9 mouse cellular contexts compared by ENCODE assay signal in the genomic region with DNA sequence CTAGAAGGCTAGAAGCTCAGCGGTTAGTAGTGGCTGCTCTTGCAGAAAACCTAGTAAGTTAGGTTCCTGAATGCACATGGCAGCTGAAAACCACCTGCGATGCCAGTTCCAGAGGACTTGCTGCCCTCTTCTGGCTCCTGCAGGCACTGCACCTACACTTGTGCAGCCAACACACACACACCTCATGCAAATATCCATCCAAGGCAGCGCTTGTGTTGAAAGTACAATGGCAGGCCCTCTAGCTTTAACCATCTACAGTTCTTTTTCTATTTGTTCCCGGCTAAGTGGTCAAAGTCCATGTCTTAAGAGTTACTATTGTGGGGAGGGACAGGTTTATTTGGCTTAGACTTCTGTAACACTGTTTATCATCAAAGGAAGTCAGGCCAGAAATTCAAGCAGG. TPM values are rescaled to one million over a fixed set of nuclear protein-coding genes. Genes with fewer than 3 reads are reported as not detected.
DNase-seq lines count a peak whose midpoint lies in the region; ATAC-seq and TF ChIP-seq lines count a peak whose summit lies in the region.
"Had no signal": no experiment of that assay in that cellular context is flagged by ENCODE, and none has a peak within 500 bp of the region (broad histone marks: within the 10 kb centered on the region; RNA-seq: fewer than 3 reads in every experiment).

No protein-coding gene starts in this region.

- peaks cover 16% of the 10 kb centered on the region for H3K4me1 ChIP-seq in heart, postnatal 0 days (ENCODE audit: control insufficient read depth, insufficient read depth)

- TF ChIP-seq CTCF in heart, postnatal 0 days (IDR thresholded peaks at IDR 0.05; ENCODE audit: low read depth), result peak; percentile 73

- peak; percentile 56 for DNase-seq in heart, postnatal 0 days (ENCODE audit: low spot score)
- DNase-seq in heart, adult 8-10 months (ENCODE audit: low spot score), result no peak
- DNase-seq in urinary bladder, postnatal 14 days (ENCODE audit: low spot score), result peak; percentile 59
- DNase-seq in urinary bladder, adult 18-20 months (ENCODE audit: low spot score in 2 of 2), result no peak
- peak; percentile 77 for DNase-seq in embryo, embryonic 10.5 days (ENCODE audit: low spot score)
- peak; percentile 51 for DNase-seq in left cerebral cortex, postnatal 4 days
- peak; percentile 68 for DNase-seq in retina, postnatal 1 day

- H3K4me2 ChIP-seq in heart, postnatal 0 days (ENCODE audit: low read depth, low read length), result no peak overlapping the region
- H3K4me2 ChIP-seq: embryonic facial prominence, embryonic 15.5 days had no signal

- peaks cover 46% of the 10 kb centered on the region for H3K36me3 ChIP-seq in heart, postnatal 0 days (replicated peaks; ENCODE audit: control insufficient read depth, insufficient read depth, low read length)

- H3K4me3 ChIP-seq in heart, postnatal 0 days (ENCODE audit: low read depth, low read length), result no peak overlapping the region
- H3K4me3 ChIP-seq: embryonic facial prominence, embryonic 15.5 days had no signal

- H3K27ac ChIP-seq in heart, postnatal 0 days (ENCODE audit: low read depth), result no peak overlapping the region
- H3K27ac ChIP-seq: embryonic facial prominence, embryonic 15.5 days had no signal

- no peak overlapping the region for H3K9ac ChIP-seq in heart, postnatal 0 days (replicated peaks; ENCODE audit: low read depth, low read length)
- H3K9ac ChIP-seq: embryonic facial prominence, embryonic 15.5 days had no signal

- no peaks in the 10 kb centered on the region for H3K9me3 ChIP-seq in heart, postnatal 0 days (replicated peaks; ENCODE audit: control insufficient read depth, low read length)
- H3K9me3 ChIP-seq: embryonic facial prominence, embryonic 15.5 days had no signal

- intact Hi-C loops in left cerebral cortex, postnatal 4 days (cut with DNase I), result loop anchor here (2.0 kb wide), 1 partner anchor 177 kb away; no protein-coding TSS in a partner anchor

- no peak for ATAC-seq in heart, postnatal 0 days (ENCODE audit: insufficient read depth, low read depth)
- ATAC-seq in erythroid progenitor cell, adult 5-6 weeks (replicated peaks; ENCODE audit: low FRiP score, poor library complexity, severe bottlenecking), result no peak

- no peaks in the 10 kb centered on the region for H3K27me3 ChIP-seq in heart, postnatal 0 days (ENCODE audit: control insufficient read depth, insufficient read depth, low read length)
- H3K27me3 ChIP-seq: embryonic facial prominence, embryonic 15.5 days had no signal

- no peak for TF ChIP-seq EP300 in heart, postnatal 0 days (IDR thresholded peaks at IDR 0.05; ENCODE audit: low read depth)

- 88% methylated on average over 4 of the region's 4 CpGs for WGBS in heart, postnatal 0 days

RNA-seq across cellular contexts. Expression of a gene that starts 5.3 kb away (rescaled TPM):
- 593 and 806 TPM in 2 replicates for total RNA-seq in heart, postnatal 0 days (2014; rRNA removed; ENCODE audit: low replicate concordance)
- polyA plus RNA-seq in heart, postnatal 0 days (2015; fragmentation: Nextera tagmentation; extraction: Ambion mirVana), result 855 and 860 TPM in 2 replicates
- total RNA-seq in heart, adult 8-10 months (2022), result 1,000 to 10,000 TPM in 2 of 4 experiments, 100 to 1,000 TPM in 2; 953 to 1,046 (median 1,014) TPM
- total RNA-seq in left cerebral cortex, postnatal 4 days (2021), result 100 to 1,000 TPM; 830 to 890 TPM
- 680 and 1,163 TPM in 2 replicates for total RNA-seq in erythroid progenitor cell, adult 5-6 weeks (2015; ENCODE audit: low replicate concordance)
- 771 and 878 TPM in 2 replicates for total RNA-seq in erythroid progenitor cell, adult 5-6 weeks (2017; ENCODE audit: low replicate concordance)

Comparison
In these comparisons a context has a peak if more than half of its experiments do, and no peak if none do; other contexts are left out.
1. DNase-seq: peak in heart, postnatal 0 days (single experiment), urinary bladder, postnatal 14 days (single experiment), embryo, embryonic 10.5 days (single experiment), left cerebral cortex, postnatal 4 days (single experiment) and retina, postnatal 1 day (single experiment); none in heart, adult 8-10 months (single experiment) and urinary bladder, adult 18-20 months (0 of 2).